Mouse (Mus musculus): ENCODE results near the gene Llph. TPM values are rescaled to one million over a fixed set of nuclear protein-coding genes. Genes with fewer than 3 reads are reported as not detected.

The Llph gene
- polyA plus RNA-seq, 1 experiment: 4.0 TPM

DNA sequence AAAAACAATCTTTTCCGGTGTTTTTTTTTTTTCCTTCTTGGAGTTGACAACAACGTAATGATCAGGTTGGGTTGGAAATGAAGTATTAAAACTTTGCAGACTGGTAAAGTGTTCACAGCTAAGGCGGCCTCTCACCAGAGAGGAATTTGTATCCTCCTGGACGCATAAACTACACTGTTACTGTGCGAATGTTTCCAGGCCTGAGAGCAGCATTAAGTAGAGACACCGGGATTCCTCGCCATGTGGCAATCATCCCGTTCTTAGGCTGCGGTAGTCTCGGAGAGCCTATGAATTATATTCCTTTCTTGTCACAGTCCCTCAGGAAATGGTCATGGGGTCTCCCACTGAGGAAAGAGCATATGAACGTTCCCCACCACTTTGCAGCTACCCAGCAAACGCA lies 40.9 kb downstream of the Llph start:
- Histone ChIP-seq H3K27me3 (ENCODE audit: control insufficient read depth, insufficient read depth, low read length) (no peaks in the 10 kb centered on the region), H3K36me3 (ENCODE audit: control insufficient read depth, insufficient read depth, low read length) (no peaks in the 10 kb centered on the region), H3K27ac (ENCODE audit: control insufficient read depth, insufficient read depth, low read depth, low read length) (no peak overlapping the region), H3K4me1 (ENCODE audit: control insufficient read depth, insufficient read depth, low read length) (peaks cover 5% of the 10 kb centered on the region), H3K4me3 (ENCODE audit: control insufficient read depth, low read depth, low read length) (no peak overlapping the region)
- TF ChIP-seq CTCF (IDR thresholded peaks at IDR 0.05; ENCODE audit: control insufficient read depth, insufficient read depth, insufficient replicate concordance, low read depth, low read length): no peak
- no peak for TF ChIP-seq POLR2A (IDR thresholded peaks at IDR 0.05; ENCODE audit: control insufficient read depth, low read depth, low read length)

DNA sequence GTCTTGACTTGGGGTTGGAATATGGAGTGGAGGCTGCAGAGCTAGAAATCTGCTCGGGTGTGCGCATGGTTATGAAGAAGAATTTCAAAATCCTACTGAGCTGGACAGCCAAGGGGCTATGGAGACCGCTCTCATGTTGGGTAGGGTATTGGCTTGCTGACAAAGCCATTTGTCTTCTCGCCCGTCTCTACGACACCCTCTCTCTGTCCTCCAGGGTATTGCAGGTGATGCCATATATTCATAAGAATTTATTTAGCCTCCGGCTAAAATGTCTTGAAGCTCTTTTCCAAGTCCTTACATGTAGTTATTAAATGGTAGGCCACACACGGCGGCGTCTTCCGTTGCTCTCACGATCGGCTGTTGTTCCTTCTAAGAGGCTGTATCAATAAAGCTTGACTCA lies 43.1 kb downstream of the Llph start:
- Histone ChIP-seq H3K4me1 (ENCODE audit: control insufficient read depth, insufficient read depth, low read length) (peaks cover 5% of the 10 kb centered on the region), H3K27ac (ENCODE audit: control insufficient read depth, insufficient read depth, low read depth, low read length) (no peak overlapping the region), H3K36me3 (ENCODE audit: control insufficient read depth, insufficient read depth, low read length) (no peaks in the 10 kb centered on the region), H3K27me3 (ENCODE audit: control insufficient read depth, insufficient read depth, low read length) (no peaks in the 10 kb centered on the region), H3K4me3 (ENCODE audit: control insufficient read depth, low read depth, low read length) (no peak overlapping the region)
- no peak for TF ChIP-seq CTCF (IDR thresholded peaks at IDR 0.05; ENCODE audit: control insufficient read depth, insufficient read depth, insufficient replicate concordance, low read depth, low read length)

DNA sequence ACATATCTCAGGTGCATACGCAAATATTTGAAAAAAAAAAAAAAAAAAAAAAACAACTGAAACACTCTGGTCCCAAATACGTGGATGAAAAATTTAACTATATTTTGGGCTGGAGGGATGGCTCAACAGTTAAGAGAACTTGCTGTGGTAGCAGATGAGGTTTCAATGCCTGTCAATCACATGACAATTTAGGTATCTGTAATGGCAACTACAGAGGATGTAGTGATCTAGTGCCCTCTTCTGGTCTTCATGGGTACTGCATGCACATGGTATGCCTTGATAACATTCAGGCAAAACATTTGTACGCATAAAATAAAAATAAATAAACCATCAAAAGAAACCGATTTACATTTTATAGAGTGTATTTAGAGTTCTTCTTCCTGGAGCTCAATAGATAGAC lies 43.9 kb downstream of the Llph start:
- no peak overlapping the region for H3K4me3 ChIP-seq (ENCODE audit: control insufficient read depth, low read depth, low read length)
- H3K27ac ChIP-seq (ENCODE audit: control insufficient read depth, insufficient read depth, low read depth, low read length): no peak overlapping the region
- H3K27me3 ChIP-seq (ENCODE audit: control insufficient read depth, insufficient read depth, low read length): no peaks in the 10 kb centered on the region
- no peaks in the 10 kb centered on the region for H3K36me3 ChIP-seq (ENCODE audit: control insufficient read depth, insufficient read depth, low read length)
- peaks cover 5% of the 10 kb centered on the region for H3K4me1 ChIP-seq (ENCODE audit: control insufficient read depth, insufficient read depth, low read length)
- TF ChIP-seq CTCF (IDR thresholded peaks at IDR 0.05; ENCODE audit: control insufficient read depth, insufficient read depth, insufficient replicate concordance, low read depth, low read length): no peak
- TF ChIP-seq POLR2A (IDR thresholded peaks at IDR 0.05; ENCODE audit: control insufficient read depth, low read depth, low read length): no peak

DNA sequence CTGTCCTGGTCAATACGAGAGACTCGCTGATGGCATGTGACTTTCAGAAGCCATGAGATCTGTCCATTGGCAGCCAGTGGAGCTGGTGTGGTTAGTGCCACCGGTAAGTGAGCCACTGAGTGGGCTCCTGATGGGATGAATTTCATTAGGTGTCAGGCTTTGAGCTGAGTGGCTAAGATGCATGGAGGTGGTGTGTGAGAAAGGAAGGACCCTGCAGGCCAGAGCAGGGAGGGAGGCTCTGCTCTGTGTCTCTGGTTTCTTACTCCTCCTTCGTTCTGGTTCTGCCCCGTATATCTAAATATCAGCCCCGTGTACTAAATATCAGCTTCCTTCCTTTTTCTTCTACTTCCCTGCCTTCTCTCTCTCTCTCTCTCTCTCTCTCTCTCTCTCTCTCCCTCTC lies 44.4 kb downstream of the Llph start:
- no peak overlapping the region for H3K4me3 ChIP-seq (ENCODE audit: control insufficient read depth, low read depth, low read length)
- no peaks in the 10 kb centered on the region for H3K27me3 ChIP-seq (ENCODE audit: control insufficient read depth, insufficient read depth, low read length)
- peaks cover 5% of the 10 kb centered on the region for H3K4me1 ChIP-seq (ENCODE audit: control insufficient read depth, insufficient read depth, low read length)
- no peak overlapping the region for H3K27ac ChIP-seq (ENCODE audit: control insufficient read depth, insufficient read depth, low read depth, low read length)
- H3K36me3 ChIP-seq (ENCODE audit: control insufficient read depth, insufficient read depth, low read length): no peaks in the 10 kb centered on the region
- TF ChIP-seq CTCF (IDR thresholded peaks at IDR 0.05; ENCODE audit: control insufficient read depth, insufficient read depth, insufficient replicate concordance, low read depth, low read length): no peak

DNA sequence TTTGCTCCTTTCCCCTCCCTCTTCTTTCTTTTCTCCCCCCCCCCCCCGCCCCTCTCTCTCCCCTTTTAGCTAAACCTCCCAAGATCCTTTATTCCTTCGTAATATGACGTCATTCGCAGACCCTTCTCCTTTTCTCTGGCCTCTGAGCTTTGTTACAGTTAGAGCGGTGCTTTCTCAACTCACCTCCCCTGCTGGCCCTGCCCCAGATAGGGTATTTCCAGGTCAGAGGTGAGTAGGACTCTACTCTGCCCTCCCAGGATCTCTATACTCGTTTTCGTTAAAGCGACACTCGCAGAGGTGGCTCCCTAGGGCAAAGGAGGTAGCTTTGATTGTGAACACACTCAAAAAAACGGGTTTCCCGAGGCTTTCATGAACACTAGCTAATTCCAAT lies 45.0 kb downstream of the Llph start:
- H3K27me3 ChIP-seq (ENCODE audit: control insufficient read depth, insufficient read depth, low read length): no peaks in the 10 kb centered on the region
- H3K4me1 ChIP-seq (ENCODE audit: control insufficient read depth, insufficient read depth, low read length): peaks cover 5% of the 10 kb centered on the region
- TF ChIP-seq POLR2A (IDR thresholded peaks at IDR 0.05; ENCODE audit: control insufficient read depth, low read depth, low read length) (no peak), CTCF (IDR thresholded peaks at IDR 0.05; ENCODE audit: control insufficient read depth, insufficient read depth, insufficient replicate concordance, low read depth, low read length) (no peak)
- no peak overlapping the region for H3K4me3 ChIP-seq (ENCODE audit: control insufficient read depth, low read depth, low read length)
- no peak overlapping the region for H3K27ac ChIP-seq (ENCODE audit: control insufficient read depth, insufficient read depth, low read depth, low read length)
- no peaks in the 10 kb centered on the region for H3K36me3 ChIP-seq (ENCODE audit: control insufficient read depth, insufficient read depth, low read length)

DNA sequence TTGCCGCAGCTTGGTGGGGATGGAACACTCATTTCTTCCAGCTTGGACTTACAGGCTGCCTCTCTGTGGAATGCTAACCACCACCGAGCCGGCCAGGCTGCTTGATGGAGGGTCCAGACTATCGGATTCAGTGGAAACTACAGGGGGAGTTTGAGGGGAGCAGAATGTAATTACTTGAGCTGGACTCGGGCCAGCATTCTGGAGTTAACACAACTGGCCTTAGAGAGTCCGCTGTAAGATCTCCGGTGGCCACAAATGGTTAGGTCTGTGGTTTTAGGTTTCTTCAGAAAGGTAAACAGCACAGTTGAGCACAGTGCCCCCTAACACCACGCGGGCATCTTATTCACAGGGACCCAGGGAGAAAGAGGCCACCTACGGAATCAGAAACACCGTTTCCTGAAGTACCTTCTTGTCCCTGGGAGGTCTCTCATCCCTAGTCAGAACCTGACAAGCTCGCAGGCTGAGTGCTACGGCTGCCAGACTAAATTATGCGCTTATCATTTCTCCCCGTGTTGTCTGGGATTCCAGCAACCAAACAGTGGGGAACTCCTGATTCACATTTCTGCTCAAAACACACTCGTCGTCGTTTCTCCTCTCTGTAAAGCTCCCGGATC lies 45.5 kb downstream of the Llph start:
- Histone ChIP-seq H3K4me3 (ENCODE audit: control insufficient read depth, low read depth, low read length) (no peak overlapping the region), H3K27ac (ENCODE audit: control insufficient read depth, insufficient read depth, low read depth, low read length) (no peak overlapping the region), H3K36me3 (ENCODE audit: control insufficient read depth, insufficient read depth, low read length) (no peaks in the 10 kb centered on the region), H3K27me3 (ENCODE audit: control insufficient read depth, insufficient read depth, low read length) (no peaks in the 10 kb centered on the region), H3K4me1 (ENCODE audit: control insufficient read depth, insufficient read depth, low read length) (peaks cover 5% of the 10 kb centered on the region)
- TF ChIP-seq POLR2A (IDR thresholded peaks at IDR 0.05; ENCODE audit: control insufficient read depth, low read depth, low read length) (no peak), CTCF (IDR thresholded peaks at IDR 0.05; ENCODE audit: control insufficient read depth, insufficient read depth, insufficient replicate concordance, low read depth, low read length) (no peak)

DNA sequence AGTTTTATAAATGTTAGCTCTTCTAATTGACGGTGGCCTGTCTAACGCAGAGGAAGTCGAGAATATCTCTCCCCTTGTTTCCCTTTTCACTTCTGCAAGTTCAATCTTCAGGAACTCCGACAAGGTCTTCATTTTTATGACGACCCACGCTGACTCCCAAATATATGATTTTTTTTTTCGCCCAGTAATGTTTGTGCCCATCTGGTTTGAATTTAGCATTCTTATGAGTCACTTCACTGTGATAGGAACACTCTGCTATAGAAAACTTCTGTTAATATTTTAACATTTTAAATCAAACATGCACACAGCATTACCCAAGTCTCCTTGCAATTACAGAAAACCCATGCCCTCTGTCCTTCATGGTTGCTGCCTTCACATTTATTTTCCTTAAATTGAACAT lies 46.5 kb downstream of the Llph start:
- H3K4me1 ChIP-seq (ENCODE audit: control insufficient read depth, insufficient read depth, low read length): peaks cover 4% of the 10 kb centered on the region
- TF ChIP-seq CTCF (IDR thresholded peaks at IDR 0.05; ENCODE audit: control insufficient read depth, insufficient read depth, insufficient replicate concordance, low read depth, low read length) (no peak), POLR2A (IDR thresholded peaks at IDR 0.05; ENCODE audit: control insufficient read depth, low read depth, low read length) (no peak)
- H3K27ac ChIP-seq (ENCODE audit: control insufficient read depth, insufficient read depth, low read depth, low read length): no peak overlapping the region
- no peaks in the 10 kb centered on the region for H3K27me3 ChIP-seq (ENCODE audit: control insufficient read depth, insufficient read depth, low read length)
- H3K4me3 ChIP-seq (ENCODE audit: control insufficient read depth, low read depth, low read length): no peak overlapping the region
- H3K36me3 ChIP-seq (ENCODE audit: control insufficient read depth, insufficient read depth, low read length): no peaks in the 10 kb centered on the region

Measured in testis, adult 2 months (tissue).